Mouse (Mus musculus) large intestine, adult 2 months (tissue): Measurements from ENCODE around the gene Aknad1. TPM values are rescaled to one million over a fixed set of nuclear protein-coding genes. Genes with fewer than 3 reads are reported as not detected.
A peak's percentile ranks its signal among the peaks of the same experiment; 100 is the strongest.

Source experiments
- DNase-seq: peaks from one replicate; pipeline ENCODE4 v3.0.0-alpha.2; 2012; ENCODE audit warnings: low read depth, low spot score
- WGBS: fragments of 180-500 bp; shearing (Covaris S2); methylation state at CpG from one replicate; pipeline ENCODE4 v1.1.7; 2018; 5-methylcytosine and 5-hydroxymethylcytosine counted together
- polyA plus RNA-seq: library from polyadenylated mRNA; depleted of rRNA; stranded (reverse); fragments of >200 nt; gene quantifications from 2 replicates; pipeline ENCODE4 v1.2.3, GENCODE M21; 2012

Gene Aknad1
- polyA plus RNA-seq, 1 experiment: 0.38 TPM

DNA sequence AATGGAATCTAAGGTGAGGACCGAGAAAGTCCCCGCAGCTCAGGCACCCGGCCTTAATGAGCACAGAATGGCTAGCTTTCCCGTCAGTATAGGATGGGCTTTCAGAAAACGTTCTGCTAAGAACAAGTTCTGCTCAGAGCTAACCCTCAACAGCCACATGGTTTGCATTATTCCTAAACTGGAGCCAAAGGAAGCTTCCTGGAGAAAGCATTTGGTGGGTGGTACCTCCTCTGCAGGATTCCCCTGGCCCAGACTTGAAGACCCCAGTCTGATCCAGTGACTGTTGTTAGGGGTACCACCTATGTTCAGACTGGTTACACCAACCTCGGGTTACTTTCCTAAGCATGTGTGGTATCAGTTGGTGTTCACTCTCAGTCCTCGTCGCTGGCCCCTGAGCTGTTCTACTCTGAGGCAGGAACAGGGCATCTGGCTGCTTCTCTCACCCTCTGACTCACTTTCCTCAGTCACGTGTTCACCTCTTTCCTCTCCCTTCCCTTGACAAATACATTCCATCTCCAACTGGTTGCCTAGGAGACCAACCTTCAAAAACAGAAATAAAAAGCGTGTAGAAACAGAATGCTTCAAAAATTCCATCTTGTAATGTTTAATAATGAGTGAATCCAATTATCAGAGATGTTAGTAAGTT is 41.9 kb downstream of the Aknad1 start:
- DNase-seq: no peak
- 59% methylated on average over 10 of the region's 10 CpGs for WGBS

DNA sequence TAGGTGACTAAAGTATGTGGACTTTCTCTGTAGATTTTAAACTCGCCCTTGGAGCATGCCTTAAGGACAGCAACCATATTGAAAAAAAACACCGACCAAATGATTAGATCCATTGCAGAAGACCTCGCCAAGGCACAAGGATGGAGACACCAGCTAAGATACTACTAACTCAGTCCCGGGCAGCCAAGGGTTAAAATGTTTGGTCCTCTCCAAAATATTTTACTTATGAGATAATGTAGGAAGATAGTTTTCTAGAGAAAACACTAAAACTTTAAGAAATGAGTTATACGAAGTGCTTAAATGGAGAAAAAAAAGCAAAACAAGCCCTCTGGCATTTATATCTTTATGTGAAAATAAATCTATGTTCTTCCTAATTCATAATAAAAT is 42.4 kb downstream of the Aknad1 start:
- 68% methylated on average over 5 of the region's 5 CpGs for WGBS
- no peak for DNase-seq

DNA sequence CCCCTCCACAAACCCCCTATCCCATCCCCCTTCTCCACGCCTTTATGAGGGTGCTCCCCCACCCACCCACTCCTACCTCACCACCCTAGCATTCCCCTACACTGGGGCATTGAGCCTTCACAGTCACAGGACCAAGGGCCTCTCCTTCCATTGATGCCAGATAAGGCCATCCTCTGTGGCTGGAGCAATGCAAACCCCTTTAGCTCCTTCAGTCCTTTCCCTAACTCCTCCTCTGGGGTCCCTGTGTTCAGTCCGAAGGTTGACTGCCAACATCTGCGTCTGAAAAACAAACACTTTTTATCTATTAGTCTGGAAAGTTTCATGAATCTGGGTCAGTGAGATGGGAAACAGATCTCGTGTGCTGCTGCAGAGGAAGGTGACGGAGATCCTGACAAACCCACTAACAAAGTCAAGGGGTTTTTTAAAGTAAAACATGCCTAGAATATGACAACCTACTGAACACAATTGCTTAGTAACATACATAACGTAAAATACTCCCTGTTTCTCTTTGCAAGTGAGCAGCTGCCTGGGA is 43.0 kb downstream of the Aknad1 start:
- 52% methylated on average over 6 of the region's 6 CpGs for WGBS

DNA sequence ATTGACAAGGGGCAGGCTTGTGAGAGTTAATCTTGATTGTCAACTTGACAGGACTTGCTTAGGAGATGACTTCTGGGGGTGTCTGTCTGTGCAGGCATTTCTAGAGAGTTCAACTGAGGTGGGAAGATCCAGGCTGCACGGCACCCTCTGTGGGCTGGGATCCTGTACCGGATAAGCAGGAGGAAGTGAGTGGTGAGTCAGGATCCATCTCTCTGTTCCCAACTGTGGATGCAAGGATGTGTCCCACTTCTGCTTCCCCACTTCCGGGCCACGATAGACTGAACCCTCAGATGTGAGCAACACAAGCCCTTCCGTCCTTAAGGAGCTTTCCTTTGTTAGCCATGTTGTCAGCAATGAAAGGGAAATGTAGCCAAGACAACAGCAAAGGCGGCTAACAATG is 47.1 kb downstream of the Aknad1 start:
- WGBS: 85% methylated on average over 6 of the region's 6 CpGs
- DNase-seq: no peak

More for the DNA sequence above, 43.0 kb downstream of the Aknad1 start:
- no peak for DNase-seq

DNA sequence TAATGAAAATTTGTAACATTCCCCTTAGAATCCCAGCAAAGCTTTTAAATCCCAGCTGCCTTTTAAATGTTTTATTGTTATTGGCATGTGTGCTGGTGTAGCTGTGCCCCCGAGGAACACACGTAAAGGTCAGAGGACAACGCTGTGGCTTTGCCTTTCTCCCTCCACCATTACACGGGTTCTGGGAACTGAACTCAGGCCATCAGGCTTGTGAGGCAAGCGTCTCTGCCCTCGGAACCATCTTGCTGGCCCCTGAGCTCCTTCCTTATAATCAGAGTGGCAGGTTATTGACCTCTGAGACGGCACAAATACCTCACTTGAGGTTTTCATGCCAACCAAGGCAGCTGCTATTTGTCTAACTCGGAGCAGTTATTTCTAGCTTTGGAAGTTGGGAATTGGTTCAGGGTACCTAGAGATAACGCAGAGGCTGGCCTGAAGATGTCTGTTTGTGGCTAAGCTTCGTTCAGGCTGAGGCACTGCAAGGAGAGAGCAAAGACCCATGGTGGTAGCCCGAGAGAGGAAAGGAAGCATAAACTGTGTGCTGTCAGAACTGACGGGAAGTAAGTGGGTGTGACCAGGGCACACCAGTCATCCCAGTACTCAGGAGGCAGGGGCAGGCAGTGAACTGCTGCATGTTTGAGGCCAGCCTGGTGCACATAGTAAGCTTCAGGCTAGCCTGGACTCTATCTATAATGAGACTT is 48.4 kb downstream of the Aknad1 start:
- 20% methylated on average over 12 of the region's 12 CpGs for whole genome bisulfite sequencing
- no peak for DNase-seq

DNA sequence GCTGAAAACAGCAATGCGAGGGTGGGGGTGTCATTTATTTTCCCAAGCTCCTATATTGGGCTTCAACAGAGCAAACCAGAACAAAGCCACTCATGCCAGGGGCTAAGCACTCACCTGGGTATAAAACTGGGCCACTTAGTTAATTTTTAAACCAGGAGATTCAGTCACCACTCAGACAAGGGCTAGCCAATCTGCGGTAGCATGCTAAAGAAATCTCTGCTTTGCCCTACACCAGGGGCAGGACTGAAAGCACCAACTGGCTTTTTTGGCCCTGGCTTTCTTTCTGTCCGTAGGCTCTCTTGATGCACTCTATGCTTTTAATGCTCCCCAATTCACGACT is 49.0 kb downstream of the Aknad1 start:
- 48% methylated on average over 4 of the region's 4 CpGs for WGBS
- no peak for DNase-seq

DNA sequence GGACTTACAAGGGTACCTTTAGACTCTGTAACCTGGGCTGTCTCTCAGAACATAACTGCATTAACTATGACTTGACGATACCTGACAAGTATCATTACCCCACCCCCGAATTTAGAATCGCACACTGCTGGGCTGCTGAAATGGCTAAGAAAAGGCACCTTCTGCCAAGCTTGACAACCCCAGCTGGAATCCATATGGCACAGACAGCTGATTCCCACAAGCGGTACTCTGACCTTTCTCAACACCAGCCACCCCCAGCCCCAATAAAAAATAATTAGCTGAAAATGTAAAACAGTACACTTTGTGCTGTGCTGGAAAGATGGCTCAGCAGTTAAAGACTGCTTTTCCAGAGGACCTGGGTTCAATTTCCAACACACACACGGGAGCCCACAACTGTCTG is 49.8 kb downstream of the Aknad1 start:
- WGBS: 91% methylated on average over 5 of the region's 5 CpGs
- no peak for DNase-seq

DNA sequence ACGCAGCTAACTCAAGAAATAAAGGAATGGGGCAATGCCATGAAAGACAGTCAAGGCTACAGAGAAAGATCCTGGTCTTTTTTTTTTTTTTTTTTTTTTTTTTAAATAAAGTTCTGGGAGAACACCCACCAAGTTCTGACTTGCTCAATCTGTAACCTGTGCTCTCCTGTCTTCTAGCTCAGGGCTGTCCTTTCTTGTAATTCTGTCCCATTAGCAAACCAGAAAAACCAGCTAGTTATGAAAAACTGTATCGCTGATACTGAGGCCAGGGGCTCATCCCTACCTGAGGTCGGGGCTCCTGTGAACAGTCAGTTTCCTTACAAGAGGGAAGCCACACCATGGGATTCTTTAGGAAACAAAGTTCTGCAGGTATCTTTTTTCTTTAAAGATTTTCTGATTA is 51.0 kb downstream of the Aknad1 start:
- DNase-seq: no peak
- 89% methylated on average over 3 of the region's 3 CpGs for WGBS

DNA sequence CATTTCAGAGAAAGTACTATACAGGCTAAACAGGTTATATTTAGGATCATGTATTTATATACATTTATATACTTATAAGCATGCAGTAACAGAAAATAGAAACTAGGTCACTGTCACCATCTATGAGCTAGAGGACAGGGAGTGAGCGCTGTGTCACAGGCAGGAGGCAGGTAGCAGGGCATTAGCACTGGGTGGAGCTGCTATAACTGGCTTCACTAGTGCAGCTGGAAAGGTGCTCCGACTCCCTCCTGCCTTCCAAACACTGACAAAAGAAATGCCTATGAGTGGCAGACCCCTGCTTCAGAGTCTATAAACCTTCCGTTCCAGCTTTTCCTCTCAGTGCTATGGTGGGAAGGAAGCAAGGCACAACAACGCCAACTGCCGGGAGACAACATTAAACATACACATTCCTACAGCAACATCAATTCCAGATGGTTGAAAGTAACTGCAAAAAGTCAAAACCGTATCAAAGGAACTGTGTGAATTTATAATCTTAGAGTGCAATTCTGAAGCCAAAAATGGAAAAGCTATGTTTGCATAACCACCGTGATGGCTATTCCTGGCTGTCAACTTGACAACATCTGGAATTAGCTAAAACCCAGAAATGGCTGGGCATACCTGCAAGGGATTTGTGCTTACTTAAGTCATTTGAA is 51.7 kb downstream of the Aknad1 start:
- no peak for DNase-seq
- WGBS: 74% methylated on average over 7 of the region's 7 CpGs

DNA sequence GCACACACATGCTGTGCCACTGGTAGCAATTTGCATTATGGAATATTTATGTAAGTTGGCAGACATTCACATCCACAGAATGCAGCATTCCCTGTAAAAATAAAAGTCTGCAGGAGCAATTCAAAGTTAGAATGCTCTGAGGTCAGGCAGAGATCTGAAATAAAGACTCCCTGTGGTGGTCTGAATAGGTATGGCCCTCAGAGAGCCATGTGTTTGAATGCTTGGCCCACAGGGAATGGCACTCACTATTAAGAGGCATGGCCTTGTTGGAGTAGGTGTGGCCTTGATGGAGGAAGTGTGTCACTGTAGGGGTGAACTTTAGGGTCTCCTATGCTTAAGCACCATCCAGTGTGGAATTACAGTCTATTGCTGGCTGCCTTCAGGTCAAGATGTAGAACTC is 53.0 kb downstream of the Aknad1 start:
- no peak for DNase-seq

DNA sequence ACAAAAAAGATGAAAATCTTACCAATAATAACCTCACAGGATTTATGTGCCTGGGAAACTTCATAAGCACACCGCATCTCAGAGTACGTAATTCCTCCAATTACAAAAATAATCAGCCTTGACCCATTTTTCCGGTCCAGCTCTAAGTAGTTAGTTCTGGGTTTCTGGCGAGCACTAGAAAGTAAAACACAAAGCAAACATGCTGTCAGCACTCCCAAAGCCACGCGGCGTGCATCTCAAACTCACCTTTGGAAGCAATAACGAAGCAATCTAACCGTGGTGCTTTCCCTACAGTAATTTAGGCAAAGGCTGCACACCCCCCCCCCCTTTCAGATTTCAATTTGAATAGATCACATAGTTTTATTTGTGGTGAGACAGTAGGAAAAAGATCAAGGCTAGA is 55.3 kb downstream of the Aknad1 start:
- no peak for DNase-seq
- 79% methylated on average over 9 of the region's 9 CpGs for WGBS

DNA sequence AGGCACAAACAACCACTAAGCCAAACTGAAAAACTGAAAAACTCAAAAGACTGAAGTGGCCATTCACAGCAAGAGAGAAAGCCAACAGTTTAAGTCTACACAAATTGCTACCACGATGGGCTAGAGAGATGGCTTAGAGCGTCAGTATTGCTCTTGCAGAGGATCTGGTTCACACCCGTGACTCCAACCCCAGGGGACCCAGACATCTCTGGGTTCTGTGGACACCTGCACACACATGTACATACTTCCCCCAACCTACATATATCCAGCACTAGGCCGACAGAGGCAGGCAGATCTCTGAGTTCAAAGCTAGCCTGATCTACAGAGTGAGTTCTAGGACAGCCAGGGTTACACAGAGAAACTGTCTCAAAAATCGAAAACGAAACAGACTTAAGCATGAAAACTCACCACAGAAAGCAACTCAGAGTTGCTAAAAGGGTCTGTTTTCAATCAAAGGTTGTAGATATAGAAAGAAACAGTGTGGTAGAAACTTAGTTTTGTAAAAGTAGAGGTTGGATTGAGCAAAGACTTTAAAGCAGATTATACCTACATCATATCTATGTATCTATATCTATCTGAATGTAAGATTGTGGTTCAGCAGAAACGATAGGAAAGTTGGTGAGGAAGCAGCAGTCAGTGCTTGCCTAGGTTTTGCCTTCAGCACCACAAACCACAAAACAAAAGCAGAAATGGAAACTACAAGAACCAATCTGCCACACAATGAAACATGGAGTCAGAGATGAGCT is 56.3 kb downstream of the Aknad1 start:
- DNase-seq: no peak
- WGBS: 82% methylated on average over 7 of the region's 7 CpGs

DNA sequence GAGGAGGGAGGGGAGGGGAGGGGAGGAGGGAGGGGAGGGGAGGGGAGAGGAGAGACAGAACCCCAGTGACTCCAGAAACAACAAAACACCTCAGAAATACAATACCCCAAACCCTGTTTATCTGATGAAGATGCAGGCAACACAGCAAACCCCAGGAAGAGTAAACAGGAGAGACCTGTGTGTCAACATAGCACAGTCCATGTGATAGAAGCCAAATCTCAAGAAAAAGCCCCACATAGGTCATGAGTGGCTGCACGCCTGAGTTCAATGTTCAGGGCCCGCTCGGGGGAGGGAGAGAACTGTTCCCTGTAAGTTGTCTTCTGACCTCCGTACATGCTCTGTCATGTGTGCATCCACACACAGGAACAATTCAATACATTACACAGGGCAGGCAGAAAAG is 56.9 kb downstream of the Aknad1 start:
- DNase-seq: no peak
- 92% methylated on average over 4 of the region's 4 CpGs for WGBS

DNA sequence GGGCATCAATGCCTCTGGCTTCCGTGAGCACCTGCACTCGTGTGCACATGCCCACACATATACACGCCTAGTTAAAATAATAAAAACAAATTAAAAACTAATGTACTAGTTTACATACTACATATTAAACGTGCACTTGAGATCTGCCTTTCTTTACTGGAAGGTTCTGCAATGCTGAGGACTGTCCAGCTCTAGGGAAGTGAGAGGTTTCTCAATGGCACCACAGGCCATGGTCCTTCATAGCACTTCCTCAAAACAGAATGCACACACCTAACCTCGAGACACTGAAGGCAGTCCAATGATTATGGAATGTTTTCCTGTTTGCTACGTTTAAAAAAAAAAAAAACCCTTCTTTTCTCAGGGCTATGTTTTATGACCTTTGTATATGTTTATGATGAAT is 58.3 kb downstream of the Aknad1 start:
- WGBS: 79% methylated on average over 6 of the region's 6 CpGs

DNA sequence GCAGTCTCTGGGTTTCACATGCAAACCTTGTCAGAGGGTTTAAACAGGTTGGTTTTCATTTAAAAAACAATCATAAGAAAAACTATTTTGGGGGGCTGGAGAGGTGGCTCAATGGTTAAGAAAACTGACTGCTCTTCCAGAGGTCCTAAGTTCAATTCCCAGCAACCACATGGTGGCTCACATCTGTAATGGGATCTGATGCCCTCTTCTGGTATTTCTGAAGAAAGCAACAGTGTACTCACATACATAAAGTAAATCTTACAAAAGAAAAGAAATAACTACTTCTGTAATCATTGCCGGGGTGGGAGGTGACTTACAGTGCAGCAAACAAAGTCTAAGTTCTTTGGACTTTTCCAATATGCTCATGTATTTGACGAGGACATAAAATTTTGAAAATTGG is 58.9 kb downstream of the Aknad1 start:
- no peak for DNase-seq

More for the DNA sequence above, 58.3 kb downstream of the Aknad1 start:
- DNase-seq: no peak

DNA sequence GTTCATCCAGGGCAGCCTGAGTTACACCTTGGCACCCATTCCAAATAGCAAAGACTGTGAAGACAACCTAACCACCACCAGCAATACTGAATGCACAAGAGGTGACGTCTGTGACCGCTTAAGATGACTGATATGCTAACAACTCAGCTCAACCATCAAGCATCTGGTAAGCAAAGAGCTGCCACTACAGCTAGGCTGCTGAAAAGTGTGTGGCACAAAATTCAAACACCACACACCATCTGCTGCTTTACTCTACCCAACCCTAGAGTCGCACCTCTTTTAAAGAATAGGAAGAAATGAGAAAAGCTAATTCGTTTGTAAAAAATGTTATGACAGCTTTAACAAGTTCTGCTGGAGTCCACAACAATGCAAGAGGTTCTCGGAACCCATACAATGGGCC is 66.2 kb downstream of the Aknad1 start:
- WGBS: 91% methylated on average over 5 of the region's 5 CpGs
- no peak for DNase-seq

More for the DNA sequence above, 58.9 kb downstream of the Aknad1 start:
- WGBS: 74% methylated on average over 2 of the region's 2 CpGs

DNA sequence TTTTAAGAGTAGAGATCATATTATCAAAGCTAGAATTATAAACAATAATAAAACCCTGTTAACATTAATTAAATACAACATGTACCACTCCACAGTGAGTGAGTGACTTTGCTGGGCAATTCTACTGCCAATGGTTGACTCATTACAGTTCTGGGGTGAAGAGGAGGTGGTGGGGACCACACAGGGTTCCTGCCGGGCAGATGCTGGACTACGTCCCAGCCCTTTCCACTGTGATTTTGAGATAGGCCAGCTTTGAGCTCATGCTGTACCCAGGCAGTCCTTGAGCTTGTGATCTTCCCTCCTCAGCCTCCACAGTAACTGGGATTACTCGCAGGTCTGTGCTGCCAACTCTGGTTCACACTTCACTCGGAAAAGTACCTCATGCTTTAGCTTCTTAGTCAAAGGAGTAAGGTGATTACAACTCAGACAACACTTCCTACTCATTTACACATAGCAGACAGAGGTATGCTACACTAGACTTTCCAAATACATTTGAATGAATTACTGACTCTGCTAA is 71.3 kb downstream of the Aknad1 start:
- 62% methylated on average over 4 of the region's 4 CpGs for WGBS
- DNase-seq: no peak

DNA sequence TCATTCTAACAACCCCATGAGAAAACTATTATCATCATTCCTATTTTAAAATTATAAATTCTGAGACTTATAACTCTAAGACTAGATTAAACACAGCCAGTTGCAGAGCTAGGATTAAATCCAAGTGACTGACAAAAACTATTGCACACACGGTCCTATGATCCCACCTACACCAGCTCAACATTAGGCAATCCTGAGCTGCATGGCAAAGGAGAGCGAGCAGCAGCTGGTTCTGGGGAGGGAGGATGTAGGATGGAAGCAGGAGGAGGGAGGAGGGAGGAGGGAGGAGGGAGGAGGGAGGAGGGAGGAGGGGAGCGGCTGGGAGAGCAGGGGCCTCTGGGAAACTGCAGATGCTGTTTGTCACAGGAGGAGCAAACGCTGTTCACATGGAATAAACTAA is 76.2 kb downstream of the Aknad1 start:
- WGBS: 60% methylated on average over 4 of the region's 4 CpGs
- DNase-seq: no peak

DNA sequence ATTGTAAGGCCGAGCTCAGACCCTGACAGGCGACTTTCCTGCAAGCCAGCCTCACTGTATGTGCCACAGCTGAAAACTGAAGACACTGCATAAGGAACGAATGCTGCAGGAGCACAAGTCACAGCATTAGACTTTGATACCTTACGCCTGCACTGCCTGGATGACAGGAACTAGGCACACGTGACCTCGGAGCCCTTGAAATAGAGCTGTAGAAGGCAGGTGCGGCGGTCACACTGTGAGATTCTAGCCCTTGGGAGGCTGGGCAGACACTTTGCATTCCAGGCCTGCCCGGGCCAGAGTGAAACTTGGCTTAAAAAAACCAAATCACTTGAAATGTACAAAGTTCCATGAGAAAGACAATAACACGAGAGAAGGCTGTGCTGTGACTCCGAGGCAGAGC is 91.0 kb downstream of the Aknad1 start:
- peak; percentile 56 for DNase-seq
- 26% methylated on average over 11 of the region's 11 CpGs for WGBS

DNA sequence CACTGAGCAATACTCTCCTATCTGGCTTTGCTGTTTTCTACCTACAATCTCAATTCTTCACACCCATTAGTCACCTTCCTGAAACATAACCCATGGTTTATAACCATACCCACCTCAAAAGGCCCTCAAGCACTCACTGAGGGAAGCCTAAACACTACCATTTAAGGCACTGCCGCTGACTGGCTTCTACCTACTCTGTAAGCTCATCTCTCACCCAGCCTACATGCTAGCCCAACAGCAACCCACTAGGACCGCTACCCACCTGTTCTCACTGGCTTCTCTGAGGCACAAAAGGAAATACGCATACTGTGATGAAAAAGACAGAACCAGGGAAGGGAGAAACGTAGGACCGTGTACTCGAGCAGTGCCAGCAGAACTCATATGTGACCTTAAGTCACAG is 92.3 kb downstream of the Aknad1 start:
- no peak for DNase-seq
- 91% methylated on average over 6 of the region's 6 CpGs for WGBS
